Mouse (Mus musculus): ENCODE measurements around the gene Shkbp1. TPM values are rescaled to one million over a fixed set of nuclear protein-coding genes. Genes with fewer than 3 reads are reported as not detected.

Shkbp1 gene
- polyA plus RNA-seq, 1 experiment from 2014 or later: 61.2 TPM

GRCm38 (mm10) chr7:27295956-27296355, 59.9 kb downstream of the Shkbp1 start:
- no peak overlapping the region for H3K27ac ChIP-seq
- WGBS: 84% methylated on average over 4 of the region's 4 CpGs
- DNase-seq (ENCODE audit: low spot score): no peak

More at GRCm38 (mm10) chr7:27295956-27296355, 59.9 kb downstream of the Shkbp1 start:
- no peaks in the 10 kb centered on the region for H3K36me3 ChIP-seq
- no peaks in the 10 kb centered on the region for H3K9me3 ChIP-seq (replicated peaks)
- H3K27me3 ChIP-seq (ENCODE audit: low read depth, poor library complexity, severe bottlenecking): no peaks in the 10 kb centered on the region
- no peak overlapping the region for H3K4me3 ChIP-seq
- H3K4me1 ChIP-seq: no peaks in the 10 kb centered on the region

Other genes with a start within 250 kb of the Shkbp1 start
- not detected in 2 replicates for gene Cyp2f2, start 236.1 kb downstream of the Shkbp1 start, polyA plus RNA-seq (2016; fragmentation: Nextera tagmentation; extraction: Ambion mirVana)
- 0.11 and 0.19 TPM in 2 replicates for gene Cyp2t4, start 202.3 kb downstream of the Shkbp1 start, polyA plus RNA-seq (2016; fragmentation: Nextera tagmentation; extraction: Ambion mirVana)
- gene Egln2, start 189.2 kb downstream of the Shkbp1 start, polyA plus RNA-seq (2016; fragmentation: Nextera tagmentation; extraction: Ambion mirVana): 95.2 and 97.8 TPM in 2 replicates
- 59.8 and 67.0 TPM in 2 replicates for gene Rab4b, start 177.1 kb downstream of the Shkbp1 start, polyA plus RNA-seq (2016; fragmentation: Nextera tagmentation; extraction: Ambion mirVana)
- 0.81 TPM in 1 of 2 replicates, not detected in the other for gene Gm21983, start 174.9 kb downstream of the Shkbp1 start, polyA plus RNA-seq (2016; fragmentation: Nextera tagmentation; extraction: Ambion mirVana)
- 1.1 and 5.0 TPM in 2 replicates for gene Mia, start 174.9 kb downstream of the Shkbp1 start, polyA plus RNA-seq (2016; fragmentation: Nextera tagmentation; extraction: Ambion mirVana)
- 3.6 and 4.5 TPM in 2 replicates for gene BC024978, start 160.2 kb downstream of the Shkbp1 start, polyA plus RNA-seq (2016; fragmentation: Nextera tagmentation; extraction: Ambion mirVana)
- gene Snrpa, start 159.7 kb downstream of the Shkbp1 start, polyA plus RNA-seq (2016; fragmentation: Nextera tagmentation; extraction: Ambion mirVana): 415 and 452 TPM in 2 replicates
- gene Itpkc, start 127.4 kb downstream of the Shkbp1 start, polyA plus RNA-seq (2016; fragmentation: Nextera tagmentation; extraction: Ambion mirVana): 7.2 and 7.9 TPM in 2 replicates
- gene Coq8b, start 123.0 kb downstream of the Shkbp1 start, polyA plus RNA-seq (2016; fragmentation: Nextera tagmentation; extraction: Ambion mirVana): 16.3 and 16.4 TPM in 2 replicates
- gene Numbl, start 97.6 kb downstream of the Shkbp1 start, polyA plus RNA-seq (2016; fragmentation: Nextera tagmentation; extraction: Ambion mirVana): 7.9 and 10.4 TPM in 2 replicates
- gene Ltbp4, start 18.3 kb downstream of the Shkbp1 start, polyA plus RNA-seq (2016; fragmentation: Nextera tagmentation; extraction: Ambion mirVana): 6.7 and 10.6 TPM in 2 replicates
- gene Gm20479, start 1.4 kb upstream of the Shkbp1 start, polyA plus RNA-seq (2016; fragmentation: Nextera tagmentation; extraction: Ambion mirVana): not detected in 2 replicates
- 0.15 and 0.19 TPM in 2 replicates for gene Sptbn4, start 91.7 kb upstream of the Shkbp1 start, polyA plus RNA-seq (2016; fragmentation: Nextera tagmentation; extraction: Ambion mirVana)
- gene Blvrb, start 92.0 kb upstream of the Shkbp1 start, polyA plus RNA-seq (2016; fragmentation: Nextera tagmentation; extraction: Ambion mirVana): 33.3 and 34.9 TPM in 2 replicates
- gene Sertad3, start 117.7 kb upstream of the Shkbp1 start, polyA plus RNA-seq (2016; fragmentation: Nextera tagmentation; extraction: Ambion mirVana): 20.1 and 29.7 TPM in 2 replicates
- gene Sertad1, start 130.9 kb upstream of the Shkbp1 start, polyA plus RNA-seq (2016; fragmentation: Nextera tagmentation; extraction: Ambion mirVana): 25.0 and 29.8 TPM in 2 replicates
- 3.5 and 4.3 TPM in 2 replicates for gene Prx, start 143.3 kb upstream of the Shkbp1 start, polyA plus RNA-seq (2016; fragmentation: Nextera tagmentation; extraction: Ambion mirVana)
- gene Hipk4, start 167.2 kb upstream of the Shkbp1 start, polyA plus RNA-seq (2016; fragmentation: Nextera tagmentation; extraction: Ambion mirVana): 0.54 and 0.79 TPM in 2 replicates
- 31.6 and 49.5 TPM in 2 replicates for gene Pld3, start 197.2 kb upstream of the Shkbp1 start, polyA plus RNA-seq (2016; fragmentation: Nextera tagmentation; extraction: Ambion mirVana)
- gene 2310022A10Rik, start 197.2 kb upstream of the Shkbp1 start, polyA plus RNA-seq (2016; fragmentation: Nextera tagmentation; extraction: Ambion mirVana): 40.8 and 41.2 TPM in 2 replicates
- 91.3 and 95.0 TPM in 2 replicates for gene Akt2, start 235.5 kb upstream of the Shkbp1 start, polyA plus RNA-seq (2016; fragmentation: Nextera tagmentation; extraction: Ambion mirVana)